Mouse (Mus musculus): Measurements from ENCODE around the gene Nup62. TPM values are rescaled to one million over a fixed set of nuclear protein-coding genes. Genes with fewer than 3 reads are reported as not detected.

The Nup62 gene
- polyA plus RNA-seq, 2 experiments, result 31.5 to 44.8 TPM

- DNase-seq (ENCODE audit: low read depth in 3 of 3, low spot score in 3 of 3) (no peak), ATAC-seq (ENCODE audit: insufficient read depth) (no peak)
- Histone ChIP-seq H3K4me2 (ENCODE audit: low read depth) (no peak overlapping the region), H3K4me3 (ENCODE audit: insufficient read depth in 1 of 2, low read depth in 2 of 2, low read length in 2 of 2) (no peak overlapping the region), H3K4me1 (replicated peaks; ENCODE audit: control insufficient read depth in 2 of 2, insufficient read depth in 2 of 2, low read length in 1 of 2) (peaks cover 41 to 63% of the 10 kb centered on the region in 2 experiments), H3K36me3 (replicated peaks; ENCODE audit: control insufficient read depth, insufficient read depth, low read depth) (peaks cover 8% of the 10 kb centered on the region; the same call in 1 of the 2 replicates), H3K27me3 (ENCODE audit: control insufficient read depth, insufficient read depth, low read length) (no peaks in the 10 kb centered on the region), H3K27ac (no peak overlapping the region), H3K9ac (replicated peaks) (no peak overlapping the region), H3K9me3 (ENCODE audit: control insufficient read depth, low read length) (no peaks in the 10 kb centered on the region)
- TF ChIP-seq EP300 (IDR thresholded peaks at IDR 0.05; ENCODE audit: low read depth) (no peak), CTCF (IDR thresholded peaks at IDR 0.05; ENCODE audit: low read depth) (peak; percentile 56)
- WGBS (ENCODE audit: insufficient replicate concordance), result 70% methylated on average over 7 of the region's 7 CpGs
These were observed 6.0 kb downstream of the Nup62 start for GRCm38 (mm10) chr7:44821666-44822448.

- no peak for DNase-seq (ENCODE audit: low read depth in 3 of 3, low spot score in 3 of 3)
- Histone ChIP-seq H3K4me3 (ENCODE audit: insufficient read depth in 1 of 2, low read depth in 2 of 2, low read length in 2 of 2) (no peak overlapping the region), H3K9ac (replicated peaks) (no peak overlapping the region), H3K4me2 (ENCODE audit: low read depth) (no peak overlapping the region), H3K36me3 (replicated peaks; ENCODE audit: control insufficient read depth, insufficient read depth, low read depth) (peaks cover 16% of the 10 kb centered on the region), H3K9me3 (ENCODE audit: control insufficient read depth, low read length) (no peaks in the 10 kb centered on the region), H3K4me1 (replicated peaks; ENCODE audit: control insufficient read depth in 2 of 2, insufficient read depth in 2 of 2, low read length in 1 of 2) (peaks cover 34 to 48% of the 10 kb centered on the region in 2 experiments), H3K27ac (no peak overlapping the region), H3K27me3 (ENCODE audit: control insufficient read depth, insufficient read depth, low read length) (no peaks in the 10 kb centered on the region)
- TF ChIP-seq CTCF (IDR thresholded peaks at IDR 0.05; ENCODE audit: low read depth), result peak; percentile 56
- no peak for TF ChIP-seq EP300 (IDR thresholded peaks at IDR 0.05; ENCODE audit: low read depth)
- WGBS (ENCODE audit: insufficient replicate concordance), result 30% methylated on average over 7 of the region's 7 CpGs
- no peak for ATAC-seq (ENCODE audit: insufficient read depth)
These were observed 7.5 kb downstream of the Nup62 start for GRCm38 (mm10) chr7:44823409-44823808.

- Histone ChIP-seq H3K4me1 (replicated peaks; ENCODE audit: control insufficient read depth in 2 of 2, insufficient read depth in 2 of 2, low read length in 1 of 2) (peaks cover 21 to 34% of the 10 kb centered on the region in 2 experiments), H3K4me2 (ENCODE audit: low read depth) (no peak overlapping the region), H3K27me3 (ENCODE audit: control insufficient read depth, insufficient read depth, low read length) (no peaks in the 10 kb centered on the region), H3K9ac (replicated peaks) (no peak overlapping the region), H3K36me3 (replicated peaks; ENCODE audit: control insufficient read depth, insufficient read depth, low read depth) (peaks cover 27% of the 10 kb centered on the region), H3K9me3 (ENCODE audit: control insufficient read depth, low read length) (no peaks in the 10 kb centered on the region), H3K27ac (no peak overlapping the region), H3K4me3 (ENCODE audit: insufficient read depth in 1 of 2, low read depth in 2 of 2, low read length in 2 of 2) (no peak overlapping the region)
- 0 out of 2 replicates have a peak, but pooled peaks have one; percentile 23 for ATAC-seq (ENCODE audit: insufficient read depth)
- WGBS (ENCODE audit: insufficient replicate concordance), result 15% methylated on average over 3 of the region's 3 CpGs
- peak; percentile 45 to 64 (median 55) for DNase-seq (ENCODE audit: low read depth in 3 of 3, low spot score in 3 of 3)
- TF ChIP-seq EP300 (IDR thresholded peaks at IDR 0.05; ENCODE audit: low read depth), result no peak
- TF ChIP-seq CTCF (IDR thresholded peaks at IDR 0.05; ENCODE audit: low read depth), result peak; percentile 94
These were observed 9.0 kb downstream of the Nup62 start for GRCm38 (mm10) chr7:44824872-44825271.

- H3K9ac ChIP-seq (replicated peaks), result no peak overlapping the region
- no peaks in the 10 kb centered on the region for H3K27me3 ChIP-seq (ENCODE audit: control insufficient read depth, insufficient read depth, low read length)
- no peak overlapping the region for H3K4me2 ChIP-seq (ENCODE audit: low read depth)
- no peak for ATAC-seq (ENCODE audit: insufficient read depth)
- H3K4me1 ChIP-seq (replicated peaks; ENCODE audit: control insufficient read depth in 2 of 2, insufficient read depth in 2 of 2, low read length in 1 of 2), result peaks cover 8 to 15% of the 10 kb centered on the region in 2 experiments; a peak in 3 of 4 replicates
- WGBS (ENCODE audit: insufficient replicate concordance), result 83% methylated on average over 3 of the region's 3 CpGs
- H3K27ac ChIP-seq, result no peak overlapping the region
- no peak for DNase-seq (ENCODE audit: low read depth in 3 of 3, low spot score in 3 of 3)
- peaks cover 41% of the 10 kb centered on the region for H3K36me3 ChIP-seq (replicated peaks; ENCODE audit: control insufficient read depth, insufficient read depth, low read depth)
- no peak overlapping the region for H3K4me3 ChIP-seq (ENCODE audit: insufficient read depth in 1 of 2, low read depth in 2 of 2, low read length in 2 of 2)
- no peaks in the 10 kb centered on the region for H3K9me3 ChIP-seq (ENCODE audit: control insufficient read depth, low read length)
- TF ChIP-seq CTCF (IDR thresholded peaks at IDR 0.05; ENCODE audit: low read depth), result no peak
- TF ChIP-seq EP300 (IDR thresholded peaks at IDR 0.05; ENCODE audit: low read depth), result no peak
These were observed 10.9 kb downstream of the Nup62 start for GRCm38 (mm10) chr7:44826771-44827170.

GRCm38 (mm10) chr7:44828706-44829105 is 12.8 kb downstream of the Nup62 start:
- Histone ChIP-seq H3K27me3 (ENCODE audit: control insufficient read depth, insufficient read depth, low read length) (no peaks in the 10 kb centered on the region), H3K9ac (replicated peaks) (no peak overlapping the region), H3K36me3 (replicated peaks; ENCODE audit: control insufficient read depth, insufficient read depth, low read depth) (peaks cover 46% of the 10 kb centered on the region), H3K27ac (no peak overlapping the region), H3K4me1 (replicated peaks; ENCODE audit: control insufficient read depth in 2 of 2, insufficient read depth in 2 of 2, low read length in 1 of 2) (peaks cover 4% of the 10 kb centered on the region in 2 experiments; a peak in 3 of 4 replicates), H3K4me3 (ENCODE audit: insufficient read depth in 1 of 2, low read depth in 2 of 2, low read length in 2 of 2) (no peak overlapping the region), H3K4me2 (ENCODE audit: low read depth) (no peak overlapping the region), H3K9me3 (ENCODE audit: control insufficient read depth, low read length) (no peaks in the 10 kb centered on the region)
- ATAC-seq (ENCODE audit: insufficient read depth) (no peak), DNase-seq (ENCODE audit: low read depth in 3 of 3, low spot score in 3 of 3) (no peak)
- TF ChIP-seq CTCF (IDR thresholded peaks at IDR 0.05; ENCODE audit: low read depth) (no peak), EP300 (IDR thresholded peaks at IDR 0.05; ENCODE audit: low read depth) (no peak)
- WGBS (ENCODE audit: insufficient replicate concordance), result 85% methylated on average over 5 of the region's 5 CpGs

Data from liver, embryonic 14.5 days (tissue).